Mouse (Mus musculus): ENCODE results near the gene Nek7. TPM values are rescaled to one million over a fixed set of nuclear protein-coding genes. Genes with fewer than 3 reads are reported as not detected.
A peak's percentile ranks its signal among the peaks of the same experiment; 100 is the strongest.

The Nek7 gene
- polyA plus RNA-seq, 1 experiment from 2014 or later, result 29.4 TPM

DNA sequence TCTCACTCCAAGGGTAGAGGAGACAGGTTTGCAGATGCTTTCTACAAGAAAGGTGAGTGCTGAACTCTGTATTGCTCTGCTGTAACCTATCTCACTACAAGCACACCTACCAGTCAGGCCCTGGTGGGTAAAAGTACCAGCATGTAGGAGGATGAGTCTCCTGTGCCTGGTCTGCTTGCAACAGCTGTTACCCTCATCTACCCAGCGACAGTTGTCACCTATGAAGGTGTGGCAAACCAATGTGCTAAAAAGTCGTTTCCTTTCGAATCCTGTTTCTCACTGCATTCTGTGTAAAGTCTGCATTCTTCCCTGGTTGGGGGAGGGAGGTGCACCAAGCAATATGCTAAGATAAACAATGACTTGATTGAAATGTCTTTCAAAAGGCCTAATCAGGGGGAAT is 32.1 kb downstream of the Nek7 start:
- DNase-seq (ENCODE audit: low spot score), result no peak
- H3K27ac ChIP-seq (ENCODE audit: low read depth, low read length), result no peak overlapping the region
- no peak overlapping the region for H3K4me2 ChIP-seq
- no peak for ATAC-seq (replicated peaks; ENCODE audit: low FRiP score)
- 62% methylated on average over 3 of the region's 3 CpGs for WGBS
- H3K36me3 ChIP-seq (ENCODE audit: control insufficient read depth, insufficient read depth, low read length), result no peaks in the 10 kb centered on the region
- no peak overlapping the region for H3K4me3 ChIP-seq (ENCODE audit: low read depth, low read length)
- no peaks in the 10 kb centered on the region for H3K9me3 ChIP-seq (ENCODE audit: control insufficient read depth, low read length)
- H3K4me1 ChIP-seq (replicated peaks; ENCODE audit: control insufficient read depth, insufficient read depth, low read length), result no peaks in the 10 kb centered on the region
- no peak overlapping the region for H3K9ac ChIP-seq (ENCODE audit: low read depth, low read length)
- no peaks in the 10 kb centered on the region for H3K27me3 ChIP-seq (replicated peaks; ENCODE audit: control insufficient read depth, insufficient read depth, low read length)

DNA sequence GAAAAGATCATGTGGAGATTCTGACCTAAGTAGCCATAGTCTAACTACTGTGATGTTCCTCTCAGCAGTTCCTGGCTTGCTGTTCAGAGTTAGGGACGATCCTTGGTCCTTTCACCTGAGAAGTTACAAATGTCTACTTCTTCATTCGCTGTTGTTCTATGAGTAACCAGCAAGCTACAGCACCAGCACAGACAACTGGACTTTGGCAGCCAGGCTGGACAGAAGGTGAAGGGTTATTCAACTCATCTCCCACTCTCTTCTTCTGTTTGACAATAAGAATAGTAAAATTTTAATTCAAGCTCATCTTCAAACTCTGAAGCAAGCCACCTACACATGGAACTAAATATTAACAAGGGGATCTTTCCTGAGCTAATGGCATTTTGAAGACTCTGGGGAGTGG is 33.0 kb downstream of the Nek7 start:
- WGBS, result 91% methylated on average over 2 of the region's 2 CpGs

DNA sequence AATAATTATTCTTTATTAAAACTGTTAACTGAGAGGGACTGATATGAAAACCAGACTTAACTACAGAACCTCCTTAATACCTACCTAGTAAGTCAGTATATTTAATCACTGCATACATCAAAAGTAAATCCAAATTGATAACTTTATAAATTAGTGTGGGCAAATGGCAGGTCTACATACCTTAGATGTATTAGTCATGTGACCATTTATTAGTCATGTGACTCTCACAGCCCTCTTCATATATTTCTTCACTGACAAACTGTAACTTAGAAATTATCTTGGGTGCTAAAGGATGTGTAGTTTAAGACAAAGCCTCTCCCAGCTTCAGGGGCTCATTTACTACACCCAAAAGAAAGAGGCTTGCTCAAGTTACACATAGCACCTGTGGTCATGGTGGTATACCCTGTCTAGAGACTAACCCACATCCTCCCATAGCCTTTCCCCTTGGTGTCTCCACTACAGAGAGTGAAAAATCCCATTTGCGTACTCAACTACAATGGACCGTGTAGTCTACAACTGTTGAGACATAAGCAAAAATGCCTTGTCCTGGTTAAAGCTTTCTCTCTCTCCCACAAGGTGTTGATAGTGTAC is 35.4 kb downstream of the Nek7 start:
- no peaks in the 10 kb centered on the region for H3K27me3 ChIP-seq (replicated peaks; ENCODE audit: control insufficient read depth, insufficient read depth, low read length)
- H3K9ac ChIP-seq (ENCODE audit: low read depth, low read length), result no peak overlapping the region
- H3K36me3 ChIP-seq (ENCODE audit: control insufficient read depth, insufficient read depth, low read length), result no peaks in the 10 kb centered on the region
- H3K4me1 ChIP-seq (replicated peaks; ENCODE audit: control insufficient read depth, insufficient read depth, low read length), result peaks cover 10% of the 10 kb centered on the region
- no peak overlapping the region for H3K4me3 ChIP-seq (ENCODE audit: low read depth, low read length)
- WGBS, result 96% methylated on average over 2 of the region's 2 CpGs
- H3K4me2 ChIP-seq, result no peak overlapping the region
- ATAC-seq (replicated peaks; ENCODE audit: low FRiP score) (no peak), DNase-seq (ENCODE audit: low spot score) (no peak)
- H3K27ac ChIP-seq (ENCODE audit: low read depth, low read length), result no peak overlapping the region
- H3K9me3 ChIP-seq (ENCODE audit: control insufficient read depth, low read length), result no peaks in the 10 kb centered on the region

More for the DNA sequence above, 33.0 kb downstream of the Nek7 start:
- no peak overlapping the region for H3K27ac ChIP-seq (ENCODE audit: low read depth, low read length)
- H3K9ac ChIP-seq (ENCODE audit: low read depth, low read length), result no peak overlapping the region
- no peaks in the 10 kb centered on the region for H3K9me3 ChIP-seq (ENCODE audit: control insufficient read depth, low read length)
- no peaks in the 10 kb centered on the region for H3K36me3 ChIP-seq (ENCODE audit: control insufficient read depth, insufficient read depth, low read length)
- no peak for ATAC-seq (replicated peaks; ENCODE audit: low FRiP score)
- H3K27me3 ChIP-seq (replicated peaks; ENCODE audit: control insufficient read depth, insufficient read depth, low read length), result no peaks in the 10 kb centered on the region
- no peak overlapping the region for H3K4me2 ChIP-seq
- no peak for DNase-seq (ENCODE audit: low spot score)
- H3K4me1 ChIP-seq (replicated peaks; ENCODE audit: control insufficient read depth, insufficient read depth, low read length), result no peaks in the 10 kb centered on the region
- no peak overlapping the region for H3K4me3 ChIP-seq (ENCODE audit: low read depth, low read length)

DNA sequence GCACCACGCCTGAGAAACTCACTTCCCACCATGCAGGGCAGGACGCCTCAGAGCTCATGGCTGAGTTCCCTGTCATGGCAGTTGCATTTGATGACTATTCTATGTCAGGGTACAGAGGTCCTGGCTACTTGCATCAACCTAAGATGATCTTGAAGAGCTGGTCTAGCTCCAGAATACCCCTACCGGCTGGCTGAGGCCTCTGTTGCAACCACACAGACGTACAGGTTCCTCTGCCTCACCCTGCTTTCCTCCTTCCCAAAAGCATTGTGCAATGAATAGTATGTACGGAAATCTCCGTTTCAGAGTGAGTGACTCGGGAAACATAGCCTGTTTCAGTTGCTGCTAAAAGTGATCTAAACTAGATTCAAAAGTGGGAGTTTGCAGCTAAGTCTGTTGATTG is 37.7 kb downstream of the Nek7 start:
- H3K9me3 ChIP-seq (ENCODE audit: control insufficient read depth, low read length), result no peaks in the 10 kb centered on the region
- H3K4me2 ChIP-seq, result no peak overlapping the region
- no peak overlapping the region for H3K27ac ChIP-seq (ENCODE audit: low read depth, low read length)
- 83% methylated on average over 7 of the region's 7 CpGs for WGBS
- DNase-seq (ENCODE audit: low spot score) (no peak), ATAC-seq (replicated peaks; ENCODE audit: low FRiP score) (no peak)
- H3K9ac ChIP-seq (ENCODE audit: low read depth, low read length), result no peak overlapping the region
- H3K27me3 ChIP-seq (replicated peaks; ENCODE audit: control insufficient read depth, insufficient read depth, low read length), result no peaks in the 10 kb centered on the region
- peaks cover 14% of the 10 kb centered on the region for H3K4me1 ChIP-seq (replicated peaks; ENCODE audit: control insufficient read depth, insufficient read depth, low read length)
- no peak overlapping the region for H3K4me3 ChIP-seq (ENCODE audit: low read depth, low read length)
- H3K36me3 ChIP-seq (ENCODE audit: control insufficient read depth, insufficient read depth, low read length), result no peaks in the 10 kb centered on the region

DNA sequence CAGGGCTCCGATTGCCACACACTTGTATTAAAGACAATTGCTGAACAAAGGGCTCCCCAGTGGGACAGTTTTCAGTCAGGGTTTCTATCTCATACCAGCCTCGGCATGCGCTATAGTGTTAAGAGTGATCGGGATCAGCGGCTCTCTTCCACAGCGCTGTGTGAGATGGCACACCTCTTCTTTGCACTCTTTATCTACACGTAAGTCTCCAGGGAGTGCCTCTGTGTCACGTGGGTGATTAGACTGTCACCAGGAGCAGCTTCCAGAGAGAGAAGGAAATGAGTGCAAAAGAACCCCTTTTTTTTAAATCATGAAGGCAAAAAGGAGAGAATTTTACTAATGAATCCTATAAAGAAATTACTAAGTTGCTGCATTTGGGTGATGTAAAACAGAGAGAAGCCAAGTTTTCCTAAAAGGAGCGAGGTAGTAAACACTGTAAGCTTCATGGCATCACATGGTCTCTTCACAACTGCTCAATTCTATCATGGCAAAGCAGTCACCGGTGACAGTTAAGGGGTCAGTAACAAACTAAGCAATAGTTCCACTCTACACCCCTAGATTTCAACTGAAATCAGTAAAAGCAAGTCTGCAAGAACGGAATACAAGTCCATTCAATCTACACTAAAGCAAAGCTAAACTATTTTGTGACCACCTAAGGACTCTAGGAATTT is 40.0 kb downstream of the Nek7 start:
- DNase-seq (ENCODE audit: low spot score), result no peak
- ATAC-seq (replicated peaks; ENCODE audit: low FRiP score), result peak; percentile 98
- Histone ChIP-seq H3K4me1 (replicated peaks; ENCODE audit: control insufficient read depth, insufficient read depth, low read length) (peaks cover 14% of the 10 kb centered on the region), H3K9me3 (ENCODE audit: control insufficient read depth, low read length) (no peaks in the 10 kb centered on the region), H3K36me3 (ENCODE audit: control insufficient read depth, insufficient read depth, low read length) (no peaks in the 10 kb centered on the region), H3K27me3 (replicated peaks; ENCODE audit: control insufficient read depth, insufficient read depth, low read length) (no peaks in the 10 kb centered on the region), H3K9ac (ENCODE audit: low read depth, low read length) (no peak overlapping the region), H3K27ac (ENCODE audit: low read depth, low read length) (no peak overlapping the region), H3K4me2 (peak overlapping the region; percentile 38), H3K4me3 (ENCODE audit: low read depth, low read length) (no peak overlapping the region)
- 58% methylated on average over 11 of the region's 11 CpGs for WGBS

DNA sequence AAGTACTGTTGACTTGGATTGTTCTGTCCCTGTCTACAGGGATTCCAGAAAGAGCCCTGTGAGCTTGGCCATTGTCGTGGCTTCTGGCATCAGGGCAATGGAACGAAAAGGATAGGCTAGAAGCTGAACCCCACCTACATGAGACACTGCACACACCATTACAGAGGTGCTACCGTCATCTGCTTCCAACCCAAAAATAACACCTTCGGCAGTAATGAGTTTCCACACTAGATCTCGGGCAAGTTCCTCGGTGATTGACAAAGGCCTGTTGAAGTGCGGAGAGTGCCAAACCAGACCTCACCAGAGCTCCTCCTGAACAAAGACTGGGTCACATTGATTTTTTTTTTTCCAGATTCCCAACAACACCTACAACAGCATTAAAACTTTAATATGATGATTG is 40.7 kb downstream of the Nek7 start:
- DNase-seq (ENCODE audit: low spot score) (no peak), ATAC-seq (replicated peaks; ENCODE audit: low FRiP score) (no peak)
- Histone ChIP-seq H3K9me3 (ENCODE audit: control insufficient read depth, low read length) (no peaks in the 10 kb centered on the region), H3K9ac (ENCODE audit: low read depth, low read length) (no peak overlapping the region), H3K27ac (ENCODE audit: low read depth, low read length) (no peak overlapping the region), H3K27me3 (replicated peaks; ENCODE audit: control insufficient read depth, insufficient read depth, low read length) (no peaks in the 10 kb centered on the region), H3K4me2 (peak overlapping the region; percentile 38), H3K36me3 (ENCODE audit: control insufficient read depth, insufficient read depth, low read length) (no peaks in the 10 kb centered on the region), H3K4me1 (replicated peaks; ENCODE audit: control insufficient read depth, insufficient read depth, low read length) (peaks cover 14% of the 10 kb centered on the region), H3K4me3 (ENCODE audit: low read depth, low read length) (no peak overlapping the region)
- 91% methylated on average over 7 of the region's 7 CpGs for WGBS

DNA sequence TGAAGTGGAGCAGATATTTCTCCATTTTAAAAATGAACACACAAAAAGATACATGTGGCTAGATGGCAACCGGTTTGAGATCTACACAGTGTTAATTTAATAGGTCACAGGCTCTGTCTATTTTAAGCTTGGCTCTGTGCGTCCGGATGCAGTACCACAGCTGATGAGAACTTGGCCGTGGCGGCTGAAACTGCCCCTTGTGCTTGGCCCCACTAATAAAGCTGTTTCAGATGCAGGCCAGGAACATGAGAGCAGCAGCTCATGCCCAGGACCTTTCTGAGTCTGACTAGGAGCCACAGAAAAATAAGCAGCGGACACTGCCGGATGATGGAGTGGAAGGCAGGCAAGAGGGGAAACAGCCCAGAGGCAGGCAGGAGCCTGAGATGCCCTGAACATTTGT is 43.1 kb downstream of the Nek7 start:
- no peak overlapping the region for H3K9ac ChIP-seq (ENCODE audit: low read depth, low read length)
- DNase-seq (ENCODE audit: low spot score) (no peak), ATAC-seq (replicated peaks; ENCODE audit: low FRiP score) (no peak)
- H3K4me2 ChIP-seq, result no peak overlapping the region
- H3K27me3 ChIP-seq (replicated peaks; ENCODE audit: control insufficient read depth, insufficient read depth, low read length), result no peaks in the 10 kb centered on the region
- no peak overlapping the region for H3K27ac ChIP-seq (ENCODE audit: low read depth, low read length)
- H3K9me3 ChIP-seq (ENCODE audit: control insufficient read depth, low read length), result no peaks in the 10 kb centered on the region
- no peak overlapping the region for H3K4me3 ChIP-seq (ENCODE audit: low read depth, low read length)
- WGBS, result 83% methylated on average over 7 of the region's 7 CpGs
- peaks cover 14% of the 10 kb centered on the region for H3K4me1 ChIP-seq (replicated peaks; ENCODE audit: control insufficient read depth, insufficient read depth, low read length)
- H3K36me3 ChIP-seq (ENCODE audit: control insufficient read depth, insufficient read depth, low read length), result no peaks in the 10 kb centered on the region

DNA sequence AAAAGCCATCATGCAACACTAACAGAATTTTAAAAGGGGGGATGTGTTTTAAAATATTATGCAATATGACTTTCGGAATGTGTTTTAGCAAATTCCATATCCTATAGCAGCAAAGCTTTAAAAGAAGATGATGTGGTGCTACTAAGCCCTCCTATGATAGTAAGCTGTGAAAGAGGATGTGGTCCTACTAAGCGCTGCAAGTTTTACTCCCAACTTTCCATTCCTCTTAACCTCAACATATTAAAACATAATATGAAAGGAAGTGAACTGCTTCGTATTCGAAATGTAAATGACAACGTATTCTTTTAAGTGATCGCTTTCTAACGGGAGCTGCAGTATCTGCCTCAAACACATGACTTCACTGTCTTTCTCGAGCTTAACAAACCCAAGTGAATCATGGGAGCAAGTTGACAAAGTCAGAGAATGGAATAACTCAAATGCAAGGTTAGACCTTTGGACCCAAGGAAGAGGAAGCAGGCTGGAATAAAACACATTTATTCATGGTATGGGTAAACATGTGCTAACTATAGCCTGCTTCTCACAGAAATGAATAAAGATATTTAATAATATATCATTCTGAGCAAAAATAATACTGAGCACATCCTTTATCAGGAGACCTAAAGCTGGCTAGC is 43.8 kb downstream of the Nek7 start:
- H3K9me3 ChIP-seq (ENCODE audit: control insufficient read depth, low read length), result no peaks in the 10 kb centered on the region
- no peak overlapping the region for H3K9ac ChIP-seq (ENCODE audit: low read depth, low read length)
- DNase-seq (ENCODE audit: low spot score), result no peak
- H3K27ac ChIP-seq (ENCODE audit: low read depth, low read length), result no peak overlapping the region
- no peak overlapping the region for H3K4me2 ChIP-seq
- H3K4me1 ChIP-seq (replicated peaks; ENCODE audit: control insufficient read depth, insufficient read depth, low read length), result peaks cover 14% of the 10 kb centered on the region
- no peak for ATAC-seq (replicated peaks; ENCODE audit: low FRiP score)
- WGBS, result 87% methylated on average over 8 of the region's 8 CpGs
- H3K4me3 ChIP-seq (ENCODE audit: low read depth, low read length), result no peak overlapping the region
- no peaks in the 10 kb centered on the region for H3K27me3 ChIP-seq (replicated peaks; ENCODE audit: control insufficient read depth, insufficient read depth, low read length)
- no peaks in the 10 kb centered on the region for H3K36me3 ChIP-seq (ENCODE audit: control insufficient read depth, insufficient read depth, low read length)

DNA sequence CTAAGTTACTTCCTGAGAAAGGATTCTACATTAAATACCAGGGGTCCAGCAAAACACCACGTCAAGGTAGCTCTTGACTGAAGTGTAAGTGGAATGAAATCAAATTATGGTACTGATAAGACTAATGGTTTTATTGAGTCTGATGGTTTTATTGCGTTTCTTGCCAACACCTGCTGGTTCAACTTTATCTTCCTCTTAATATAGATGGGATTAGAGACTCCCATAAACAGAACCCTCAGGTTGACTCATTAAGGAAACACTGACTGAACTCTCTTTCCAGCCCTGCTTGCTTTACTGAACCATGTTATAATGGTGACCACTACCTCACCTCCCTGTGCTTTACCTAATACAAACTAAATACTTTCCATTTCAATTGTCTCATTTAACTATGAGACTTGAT is 44.3 kb downstream of the Nek7 start:
- no peak overlapping the region for H3K4me3 ChIP-seq (ENCODE audit: low read depth, low read length)
- no peaks in the 10 kb centered on the region for H3K36me3 ChIP-seq (ENCODE audit: control insufficient read depth, insufficient read depth, low read length)
- H3K27me3 ChIP-seq (replicated peaks; ENCODE audit: control insufficient read depth, insufficient read depth, low read length), result no peaks in the 10 kb centered on the region
- ATAC-seq (replicated peaks; ENCODE audit: low FRiP score) (no peak), DNase-seq (ENCODE audit: low spot score) (no peak)
- H3K9ac ChIP-seq (ENCODE audit: low read depth, low read length), result no peak overlapping the region
- H3K27ac ChIP-seq (ENCODE audit: low read depth, low read length), result no peak overlapping the region
- H3K9me3 ChIP-seq (ENCODE audit: control insufficient read depth, low read length), result no peaks in the 10 kb centered on the region
- peaks cover 13% of the 10 kb centered on the region for H3K4me1 ChIP-seq (replicated peaks; ENCODE audit: control insufficient read depth, insufficient read depth, low read length)
- WGBS, result 67% methylated on average over 2 of the region's 2 CpGs
- H3K4me2 ChIP-seq, result no peak overlapping the region

Data from liver, embryonic 11.5 days (tissue).